Mouse (Mus musculus) G1E (cell line): ENCODE data around the gene Lsamp. TPM values are rescaled to one million over a fixed set of nuclear protein-coding genes. Genes with fewer than 3 reads are reported as not detected.

Experiments used
- ATAC-seq: 2 replicates; pipeline ENCODE4 v1.8.0; 2016; ENCODE audit warnings: mild to moderate bottlenecking; ENCODE audit not compliant: insufficient number of reproducible peaks, poor library complexity, low FRiP score, severe bottlenecking; ENCODE audit errors: extremely low read depth
- DNase-seq: peaks from one replicate; pipeline ENCODE4 v3.0.0; 2012; ENCODE audit warnings: low spot score
- H3K27me3 ChIP-seq: 2 replicates; pipeline ENCODE4 v1.6.1; 2012; ENCODE audit warnings: mild to moderate bottlenecking, low read length, inconsistent platforms; ENCODE audit not compliant: insufficient read depth
- H3K36me3 ChIP-seq: replicated peaks from 2 replicates; pipeline ENCODE3; 2012; ENCODE audit warnings: mild to moderate bottlenecking, inconsistent platforms
- H3K4me1 ChIP-seq: 2 replicates; pipeline ENCODE4 v1.6.1; 2012; ENCODE audit warnings: low read depth, low read length, inconsistent platforms, mixed read lengths; ENCODE audit not compliant: insufficient read depth
- H3K4me3 ChIP-seq: 2 replicates; pipeline ENCODE4 v1.5.1; 2012; ENCODE audit warnings: low read depth, mild to moderate bottlenecking, inconsistent platforms, low read length, moderate library complexity, mixed read lengths
- H3K9me3 ChIP-seq: replicated peaks from 2 replicates; pipeline ENCODE4 v1.6.1; 2012; ENCODE audit warnings: inconsistent platforms
- CTCF ChIP-seq: IDR thresholded peaks from 2 replicates; pipeline ENCODE4 v1.5.1; 2012; ENCODE audit warnings: low read depth, low read length, inconsistent platforms, mixed read lengths
- GATA1 ChIP-seq: IDR thresholded peaks from 2 replicates; pipeline ENCODE4 v1.6.1; 2012; ENCODE audit warnings: borderline replicate concordance, low read length, inconsistent platforms, mixed read lengths
- GATA2 ChIP-seq: IDR thresholded peaks from 2 replicates; pipeline ENCODE4 v1.6.1; 2012; ENCODE audit warnings: low read depth, low read length, inconsistent platforms, borderline replicate concordance
- POLR2AphosphoS5 ChIP-seq: IDR thresholded peaks from 2 replicates; pipeline ENCODE4 v1.6.1; 2012; ENCODE audit warnings: low read depth, low read length, inconsistent platforms; ENCODE audit not compliant: insufficient replicate concordance
- TAL1 ChIP-seq: conservative IDR thresholded peaks from 2 replicates; pipeline ENCODE4 v1.6.1; 2012; ENCODE audit warnings: low read depth, low read length, inconsistent platforms, mixed read lengths
- polyA plus RNA-seq: library from polyadenylated mRNA; stranded (reverse); fragments of >175 nt; gene quantifications from 2 replicates; pipeline ENCODE4 v1.2.3, GENCODE M21; 2012
- total RNA-seq, 2 experiments: library from RNA; stranded (forward) in 1 of 2; stranded (reverse) in 1 of 2; fragments of 200-1000 nt in 1 of 2; fragments of >200 nt in 1 of 2; fragmentation: Nextera tagmentation in 1 of 2; gene quantifications; 2 replicates each; pipeline ENCODE4 v1.2.3; 2014 to 2017

The Lsamp gene
- total and polyA plus RNA-seq, 3 experiments: 0.49 TPM; not detected in 2

GRCm38 (mm10) chr16:40713725-40714124 is 729.6 kb downstream of the Lsamp start:
- ATAC-seq (no peak), DNase-seq (no peak)
- Histone ChIP-seq H3K9me3 (no peaks in the 10 kb centered on the region), H3K27me3 (no peaks in the 10 kb centered on the region), H3K4me3 (no peak overlapping the region), H3K4me1 (no peaks in the 10 kb centered on the region), H3K36me3 (no peaks in the 10 kb centered on the region)
- TF ChIP-seq GATA2 (no peak), POLR2AphosphoS5 (no peak), CTCF (no peak), GATA1 (no peak), TAL1 (no peak)

- Histone ChIP-seq H3K36me3 (no peaks in the 10 kb centered on the region), H3K4me1 (no peaks in the 10 kb centered on the region), H3K9me3 (no peaks in the 10 kb centered on the region), H3K27me3 (no peaks in the 10 kb centered on the region), H3K4me3 (no peak overlapping the region)
- no peak for ATAC-seq
- TF ChIP-seq GATA2 (no peak), TAL1 (no peak), POLR2AphosphoS5 (no peak), CTCF (no peak), GATA1 (no peak)
- no peak for DNase-seq
Measured at GRCm38 (mm10) chr16:40739015-40739414, 754.9 kb downstream of the Lsamp start.

GRCm38 (mm10) chr16:40739771-40740170 is 755.6 kb downstream of the Lsamp start:
- Histone ChIP-seq H3K4me1 (no peaks in the 10 kb centered on the region), H3K36me3 (no peaks in the 10 kb centered on the region), H3K4me3 (no peak overlapping the region), H3K9me3 (no peaks in the 10 kb centered on the region), H3K27me3 (no peaks in the 10 kb centered on the region)
- TF ChIP-seq GATA1 (no peak), TAL1 (no peak), GATA2 (no peak), CTCF (no peak)
- ATAC-seq: no peak
- no peak for DNase-seq

GRCm38 (mm10) chr16:40740273-40740672 is 756.1 kb downstream of the Lsamp start:
- no peaks in the 10 kb centered on the region for H3K4me1 ChIP-seq
- no peaks in the 10 kb centered on the region for H3K36me3 ChIP-seq
- DNase-seq: no peak
- H3K27me3 ChIP-seq: no peaks in the 10 kb centered on the region
- TF ChIP-seq CTCF (no peak), GATA2 (no peak), GATA1 (no peak), TAL1 (no peak)
- no peak for ATAC-seq
- no peaks in the 10 kb centered on the region for H3K9me3 ChIP-seq
- H3K4me3 ChIP-seq: no peak overlapping the region

- Histone ChIP-seq H3K4me3 (no peak overlapping the region), H3K36me3 (no peaks in the 10 kb centered on the region), H3K27me3 (no peaks in the 10 kb centered on the region), H3K4me1 (no peaks in the 10 kb centered on the region), H3K9me3 (no peaks in the 10 kb centered on the region)
- TF ChIP-seq TAL1 (no peak), GATA1 (no peak), POLR2AphosphoS5 (no peak), CTCF (no peak)
- DNase-seq (no peak), ATAC-seq (no peak)
Measured at GRCm38 (mm10) chr16:40827191-40827590, 843.0 kb downstream of the Lsamp start.

- no peaks in the 10 kb centered on the region for H3K36me3 ChIP-seq
- H3K27me3 ChIP-seq: no peaks in the 10 kb centered on the region
- no peak overlapping the region for H3K4me3 ChIP-seq
- H3K4me1 ChIP-seq: no peaks in the 10 kb centered on the region
- no peak for TF ChIP-seq POLR2AphosphoS5
- TF ChIP-seq GATA1: no peak
- no peak for TF ChIP-seq TAL1
- no peak for TF ChIP-seq CTCF
- H3K9me3 ChIP-seq: no peaks in the 10 kb centered on the region
- ATAC-seq: no peak
- no peak for DNase-seq
Measured at GRCm38 (mm10) chr16:40831536-40831935, 847.4 kb downstream of the Lsamp start.

GRCm38 (mm10) chr16:40841765-40842164 is 857.6 kb downstream of the Lsamp start:
- no peaks in the 10 kb centered on the region for H3K36me3 ChIP-seq
- no peak for TF ChIP-seq POLR2AphosphoS5
- no peak for TF ChIP-seq CTCF
- no peak for DNase-seq
- no peaks in the 10 kb centered on the region for H3K4me1 ChIP-seq
- 0 out of 2 replicates have a peak, but pooled peaks cover 3% of the 10 kb centered on the region for H3K9me3 ChIP-seq
- ATAC-seq: no peak
- no peaks in the 10 kb centered on the region for H3K27me3 ChIP-seq
- no peak overlapping the region for H3K4me3 ChIP-seq
